Mouse (Mus musculus) ES-Bruce4 (cell line): Measurements from ENCODE around the gene Map3k20.

ENCODE experiments used
- CTCF ChIP-seq: IDR thresholded peaks from one replicate; pipeline ENCODE4 v1.8.1; 2011; ENCODE audit warnings: low read depth, low read length
- EP300 ChIP-seq: IDR thresholded peaks from 2 replicates; pipeline ENCODE4 v1.6.1; 2011; ENCODE audit warnings: low read depth, low read length; ENCODE audit not compliant: insufficient read depth
- POLR2A ChIP-seq: IDR thresholded peaks from one replicate; pipeline ENCODE4 v1.8.1; 2011; ENCODE audit warnings: low read length; ENCODE audit not compliant: insufficient read depth

DNA sequence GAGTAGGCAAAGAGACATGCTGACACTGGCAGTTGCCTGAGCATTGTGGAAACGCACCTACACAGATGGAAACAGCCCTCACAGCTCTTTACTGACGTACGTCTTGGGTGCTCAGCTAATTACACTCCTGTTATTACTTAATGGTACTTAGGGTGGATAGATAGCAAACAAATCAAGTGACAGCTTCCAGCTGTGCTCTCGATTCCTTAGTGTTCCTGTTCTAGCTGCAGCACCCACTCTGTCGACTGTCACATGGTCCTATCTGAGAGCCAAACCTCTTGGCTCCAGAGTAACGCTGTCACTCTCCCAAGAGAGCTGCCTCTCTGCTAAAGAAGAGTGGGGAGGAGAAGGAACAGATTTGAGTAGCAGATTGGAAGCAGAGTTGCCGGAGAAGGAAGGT lies 80.5 kb downstream of the Map3k20 start:
- TF ChIP-seq CTCF = no peak
- TF ChIP-seq POLR2A = no peak
- TF ChIP-seq EP300 = no peak
